Mouse (Mus musculus) neural tube, embryonic 11.5 days (tissue): ENCODE results near the gene Bcl2l11. TPM values are rescaled to one million over a fixed set of nuclear protein-coding genes. Genes with fewer than 3 reads are reported as not detected.
"Not testable (repeated sequence)": the region's sequence is repeated elsewhere in the genome, so short reads cannot be mapped to it uniquely, and the experiment has no call there.

Experiments used
- ATAC-seq: fragments of 200-750 bp; cut with Nextera tagmentation; 2 replicates; pipeline ENCODE4 v1.8.0; 2017; ENCODE audit warnings: moderate number of reproducible peaks, mild to moderate bottlenecking, moderate TSS enrichment, moderate library complexity; ENCODE audit not compliant: insufficient read depth, low FRiP score, low TSS enrichment
- DNase-seq: peaks from one replicate; pipeline ENCODE4 v3.0.0-alpha.2; 2015; ENCODE audit warnings: low spot score
- H3K27ac ChIP-seq: fragments of 300-500 bp; sonication (generic); 2 replicates; pipeline ENCODE4 v1.5.1; 2014; ENCODE audit warnings: low read depth, mild to moderate bottlenecking, low read length
- H3K27me3 ChIP-seq: fragments of 300-500 bp; sonication (generic); 2 replicates; pipeline ENCODE4 v1.6.1; 2014; ENCODE audit warnings: mild to moderate bottlenecking, low read length, mixed read lengths; ENCODE audit not compliant: control insufficient read depth, insufficient read depth
- H3K36me3 ChIP-seq: fragments of 300-500 bp; sonication (generic); 2 replicates; pipeline ENCODE4 v1.6.1; 2014; ENCODE audit warnings: mild to moderate bottlenecking, low read length, moderate library complexity, mixed read lengths; ENCODE audit not compliant: control insufficient read depth, insufficient read depth
- H3K4me1 ChIP-seq: fragments of 300-500 bp; sonication (generic); 2 replicates; pipeline ENCODE4 v1.6.1; 2014; ENCODE audit warnings: low read length, mixed read lengths; ENCODE audit not compliant: control insufficient read depth, insufficient read depth
- H3K4me2 ChIP-seq: fragments of 300-500 bp; sonication (generic); 2 replicates; pipeline ENCODE4 v1.6.1; 2014; ENCODE audit warnings: low read depth, mild to moderate bottlenecking, moderate library complexity
- H3K4me3 ChIP-seq: fragments of 300-500 bp; sonication (generic); 2 replicates; pipeline ENCODE4 v1.5.1; 2014; ENCODE audit warnings: low read depth, low read length
- H3K9ac ChIP-seq: fragments of 300-500 bp; sonication (generic); 2 replicates; pipeline ENCODE4 v1.6.1; 2014; ENCODE audit warnings: mild to moderate bottlenecking, low read length
- H3K9me3 ChIP-seq: fragments of 300-500 bp; sonication (generic); 2 replicates; pipeline ENCODE4 v1.6.1; 2016; ENCODE audit warnings: low read length; ENCODE audit not compliant: control insufficient read depth
- WGBS: fragments of 180-500 bp; shearing (Covaris S2); extraction: QIAGEN DNeasy Blood & Tissue Kit; methylation state at CpG from one replicate; pipeline ENCODE4 v1.1.7; 2014; 5-methylcytosine and 5-hydroxymethylcytosine counted together
- polyA plus RNA-seq: library from polyadenylated mRNA; unstranded; fragments of >200 nt; fragmentation: Nextera tagmentation; extraction: Ambion mirVana; gene quantifications from 2 replicates; pipeline ENCODE4 v1.2.1, GENCODE M21; 2014

Gene Bcl2l11
- polyA plus RNA-seq, 1 experiment from 2014 or later = 19.5 TPM

DNA sequence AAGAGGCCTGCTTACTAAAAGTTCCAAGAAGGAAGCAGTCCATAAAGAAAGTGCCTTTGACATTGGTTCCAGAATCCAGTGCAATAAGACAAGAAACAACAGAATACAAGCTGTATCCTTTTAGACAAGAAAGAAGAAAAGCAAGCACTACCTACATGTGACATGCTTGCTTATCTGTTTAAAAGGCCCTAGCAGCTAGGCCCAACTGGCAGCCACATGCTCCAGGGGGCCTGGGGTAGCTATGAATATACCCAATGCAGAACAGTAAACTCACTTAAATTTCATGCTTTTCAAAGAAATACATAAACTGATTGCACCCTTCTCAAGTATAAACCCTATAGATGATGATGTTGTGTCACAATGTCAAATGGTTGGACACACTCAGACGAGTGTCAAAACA is 29.8 kb upstream of the Bcl2l11 start:
- Histone ChIP-seq H3K27me3 (no peaks in the 10 kb centered on the region), H3K9me3 (no peaks in the 10 kb centered on the region), H3K27ac (no peak overlapping the region), H3K36me3 (no peaks in the 10 kb centered on the region), H3K4me1 (peaks cover 9% of the 10 kb centered on the region; the same call in 1 of the 2 replicates), H3K4me3 (no peak overlapping the region), H3K9ac (no peak overlapping the region), H3K4me2 (no peak overlapping the region)
- DNase-seq = no peak
- WGBS = 90% methylated on average over 1 of the region's 1 CpGs
- ATAC-seq = no peak

DNA sequence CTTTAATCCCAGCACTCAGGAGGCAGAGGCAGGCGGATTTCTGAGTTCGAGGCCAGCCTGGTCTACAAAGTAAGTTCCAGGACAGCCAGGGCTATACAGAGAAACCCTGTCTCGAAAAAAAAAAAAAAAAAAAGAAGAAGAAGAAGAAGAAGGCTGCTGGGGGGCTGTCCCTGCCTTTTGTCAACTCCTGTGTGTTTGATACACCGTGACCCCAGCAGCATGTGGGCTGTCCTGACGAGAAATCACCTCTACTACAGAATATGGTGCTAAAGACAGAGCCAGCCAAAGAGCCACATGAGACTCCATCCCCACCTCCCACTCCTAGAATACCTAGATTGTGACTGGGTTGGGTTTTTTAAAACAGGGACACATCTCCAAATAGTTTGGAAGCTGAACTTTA is 27.7 kb upstream of the Bcl2l11 start:
- H3K27me3 ChIP-seq, H3K4me3 ChIP-seq, H3K27ac ChIP-seq, H3K36me3 ChIP-seq, DNase-seq, H3K9me3 ChIP-seq, H3K4me2 ChIP-seq, H3K9ac ChIP-seq, H3K4me1 ChIP-seq, ATAC-seq: not testable (repeated sequence)
- 80% methylated on average over 5 of the region's 5 CpGs for WGBS

DNA sequence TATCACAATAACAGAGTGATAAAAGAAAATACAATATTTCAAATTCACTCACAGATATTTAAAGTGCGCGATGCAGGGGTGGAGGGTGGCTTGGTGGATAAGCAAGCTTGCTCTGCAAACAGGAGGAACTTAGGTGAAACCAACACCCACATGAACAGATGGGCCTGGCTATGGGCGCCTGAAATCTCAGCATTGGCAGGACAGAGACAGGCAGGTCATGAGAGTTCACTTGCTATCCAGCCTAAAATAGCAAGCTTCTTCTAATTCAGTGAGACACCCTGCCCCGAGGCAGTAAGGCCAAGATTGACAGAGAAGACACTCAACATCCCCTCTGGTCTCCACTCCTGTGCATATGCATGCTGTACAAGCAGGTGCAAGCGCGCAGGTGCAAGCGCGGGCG is 23.8 kb upstream of the Bcl2l11 start:
- H3K4me1 ChIP-seq = no peaks in the 10 kb centered on the region
- H3K4me2 ChIP-seq = no peak overlapping the region
- no peaks in the 10 kb centered on the region for H3K36me3 ChIP-seq
- H3K27ac ChIP-seq = no peak overlapping the region
- ATAC-seq (no peak), DNase-seq (no peak)
- WGBS = 90% methylated on average over 9 of the region's 9 CpGs
- H3K9ac ChIP-seq = no peak overlapping the region
- no peaks in the 10 kb centered on the region for H3K27me3 ChIP-seq
- H3K4me3 ChIP-seq = no peak overlapping the region
- no peaks in the 10 kb centered on the region for H3K9me3 ChIP-seq

DNA sequence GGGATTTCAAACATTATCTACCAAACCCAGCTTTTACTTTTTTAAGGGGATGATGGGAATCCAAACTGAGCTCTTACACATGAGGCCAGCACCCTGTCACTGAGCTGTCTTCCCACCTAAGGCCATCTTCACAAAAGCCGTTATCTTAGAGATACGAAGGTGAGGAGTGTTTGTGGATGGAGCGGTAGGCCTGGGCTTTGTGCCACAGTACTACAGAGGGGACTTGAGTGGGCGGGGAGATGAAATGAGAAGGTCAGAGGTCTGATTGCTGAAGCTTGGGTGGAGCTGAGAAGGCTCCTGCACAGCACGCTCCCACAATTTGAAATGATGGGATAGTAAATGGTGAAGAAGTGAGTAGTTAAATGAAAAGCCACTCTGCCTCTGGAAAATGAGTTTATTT is 21.0 kb upstream of the Bcl2l11 start:
- 79% methylated on average over 5 of the region's 5 CpGs for WGBS
- H3K4me3 ChIP-seq = no peak overlapping the region

DNA sequence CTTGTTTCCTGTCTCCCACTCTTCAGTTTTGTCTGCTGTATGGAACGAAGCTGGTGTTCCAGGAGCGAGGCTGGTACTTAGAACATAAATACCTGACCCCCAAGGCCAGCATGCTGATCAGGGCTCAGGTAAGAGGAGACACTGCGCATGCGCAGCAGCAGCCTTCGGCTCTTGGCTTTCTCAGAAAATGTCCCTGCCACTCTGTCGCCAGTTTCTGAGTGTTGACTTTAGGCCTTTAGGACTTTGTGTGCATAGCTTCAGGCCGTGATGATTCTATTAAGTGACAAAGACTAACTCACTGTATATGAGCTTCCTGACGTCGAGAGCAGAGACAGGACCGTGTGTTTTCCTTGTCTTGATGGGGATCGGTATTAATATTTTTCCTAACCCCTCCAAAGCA is 20.2 kb upstream of the Bcl2l11 start:
- H3K36me3 ChIP-seq = no peaks in the 10 kb centered on the region
- 89% methylated on average over 11 of the region's 11 CpGs for WGBS
- H3K4me1 ChIP-seq = no peaks in the 10 kb centered on the region
- no peak overlapping the region for H3K27ac ChIP-seq
- H3K9me3 ChIP-seq = no peaks in the 10 kb centered on the region
- no peak for DNase-seq
- no peak overlapping the region for H3K9ac ChIP-seq
- H3K4me2 ChIP-seq = no peak overlapping the region
- no peak for ATAC-seq
- no peaks in the 10 kb centered on the region for H3K27me3 ChIP-seq
- H3K4me3 ChIP-seq = no peak overlapping the region

More for the DNA sequence above, 21.0 kb upstream of the Bcl2l11 start:
- ATAC-seq = no peak
- Histone ChIP-seq H3K27me3 (no peaks in the 10 kb centered on the region), H3K4me2 (no peak overlapping the region), H3K27ac (no peak overlapping the region), H3K4me1 (no peaks in the 10 kb centered on the region), H3K9ac (no peak overlapping the region), H3K36me3 (no peaks in the 10 kb centered on the region), H3K9me3 (no peaks in the 10 kb centered on the region)
- no peak for DNase-seq

DNA sequence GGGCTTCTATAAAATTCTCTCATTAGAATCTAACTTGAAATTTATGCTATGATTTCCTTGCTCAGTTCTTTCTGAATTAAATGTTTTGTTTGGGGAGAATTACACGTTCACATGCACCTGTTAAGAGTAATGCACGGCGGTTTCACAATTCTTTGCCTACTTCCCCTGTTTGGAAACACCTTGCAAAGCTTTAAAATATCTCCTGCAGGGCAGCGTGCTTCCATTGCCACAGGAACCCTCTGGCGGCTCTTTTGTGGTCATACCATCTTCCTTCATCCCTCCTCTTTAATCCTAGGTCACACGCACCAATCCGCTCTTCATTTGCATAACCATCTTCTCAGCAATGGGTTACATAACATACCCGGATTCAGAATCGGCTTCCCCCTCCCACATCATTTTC is 14.3 kb upstream of the Bcl2l11 start:
- no peaks in the 10 kb centered on the region for H3K27me3 ChIP-seq
- no peaks in the 10 kb centered on the region for H3K4me1 ChIP-seq
- 77% methylated on average over 9 of the region's 9 CpGs for WGBS
- no peaks in the 10 kb centered on the region for H3K36me3 ChIP-seq
- ATAC-seq = no peak
- no peak overlapping the region for H3K27ac ChIP-seq
- H3K4me3 ChIP-seq = no peak overlapping the region
- H3K4me2 ChIP-seq = no peak overlapping the region
- no peak for DNase-seq
- H3K9ac ChIP-seq = no peak overlapping the region
- no peaks in the 10 kb centered on the region for H3K9me3 ChIP-seq

DNA sequence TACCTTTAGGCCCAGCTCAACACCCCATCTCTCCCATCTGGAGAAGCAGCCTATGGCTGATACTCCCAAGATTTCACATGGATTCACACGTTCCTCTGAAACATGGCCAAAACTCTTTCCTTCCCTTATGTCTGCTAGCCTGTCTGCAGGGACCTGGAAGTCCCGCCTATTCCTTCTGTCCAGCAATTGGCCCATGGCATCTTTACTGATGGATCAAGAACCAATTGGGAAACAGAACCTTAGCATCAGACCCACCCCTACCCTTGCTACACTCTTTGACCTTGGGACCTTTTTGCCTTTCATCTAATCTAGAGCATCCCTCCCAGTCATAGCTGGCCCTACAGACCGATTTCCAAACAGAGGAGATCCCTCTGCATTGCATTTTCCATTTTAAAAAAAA is 11.2 kb upstream of the Bcl2l11 start:
- Histone ChIP-seq H3K9me3 (no peaks in the 10 kb centered on the region), H3K27me3 (no peaks in the 10 kb centered on the region), H3K4me3 (no peak overlapping the region), H3K9ac (no peak overlapping the region), H3K4me1 (no peaks in the 10 kb centered on the region), H3K36me3 (no peaks in the 10 kb centered on the region), H3K4me2 (no peak overlapping the region), H3K27ac (no peak overlapping the region)
- DNase-seq (no peak), ATAC-seq (no peak)
- 84% methylated on average over 3 of the region's 3 CpGs for WGBS

DNA sequence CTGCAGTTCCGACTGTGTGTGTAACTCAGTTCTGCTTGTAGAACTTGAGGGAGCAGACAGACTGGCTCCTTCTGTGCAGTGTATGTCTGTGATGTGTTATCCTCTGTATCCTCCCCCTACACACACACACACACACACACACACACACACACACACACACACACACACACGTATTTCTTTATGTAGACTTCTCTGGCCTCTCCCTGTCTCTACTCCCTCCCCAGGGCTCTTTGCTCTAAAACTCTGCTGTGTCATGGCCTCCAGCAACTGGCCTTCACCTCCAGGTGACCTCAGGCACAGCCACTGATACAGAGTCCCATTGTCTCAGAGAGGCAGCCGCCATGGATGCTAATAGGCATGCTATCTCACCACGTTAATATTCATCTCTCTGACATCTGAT is 10.3 kb upstream of the Bcl2l11 start:
- no peak overlapping the region for H3K4me3 ChIP-seq
- WGBS = 32% methylated on average over 4 of the region's 4 CpGs
- no peaks in the 10 kb centered on the region for H3K27me3 ChIP-seq
- no peak overlapping the region for H3K4me2 ChIP-seq
- H3K9ac ChIP-seq = no peak overlapping the region
- ATAC-seq = no peak
- no peaks in the 10 kb centered on the region for H3K36me3 ChIP-seq
- no peak overlapping the region for H3K27ac ChIP-seq
- no peaks in the 10 kb centered on the region for H3K9me3 ChIP-seq
- peak; percentile 57 for DNase-seq
- H3K4me1 ChIP-seq = no peaks in the 10 kb centered on the region

DNA sequence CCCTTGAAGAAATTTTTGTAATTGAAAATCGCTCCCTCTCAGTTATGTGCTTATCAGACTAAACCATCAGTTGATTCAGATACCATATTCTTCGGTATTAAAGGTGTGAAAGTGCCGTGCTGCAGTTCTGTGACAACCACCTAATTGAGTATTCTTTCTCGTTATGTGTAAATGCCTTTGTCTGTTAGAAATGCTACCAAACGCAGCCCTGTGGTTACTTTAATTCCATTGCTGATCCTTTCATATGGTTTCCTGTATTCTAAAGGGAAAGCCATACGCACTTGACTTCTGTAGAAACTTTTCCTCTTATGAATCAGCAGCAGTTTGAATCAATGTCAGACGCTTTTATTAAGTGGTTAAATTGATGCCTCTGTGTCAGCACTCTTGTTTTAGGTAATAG is 8.2 kb upstream of the Bcl2l11 start:
- 81% methylated on average over 7 of the region's 7 CpGs for WGBS
- Histone ChIP-seq H3K27me3 (peaks cover 3% of the 10 kb centered on the region; the same call in 1 of the 2 replicates), H3K9ac (no peak overlapping the region), H3K4me2 (no peak overlapping the region), H3K36me3 (no peaks in the 10 kb centered on the region), H3K4me1 (peaks cover 2% of the 10 kb centered on the region; the same call in 1 of the 2 replicates), H3K9me3 (no peaks in the 10 kb centered on the region), H3K27ac (no peak overlapping the region), H3K4me3 (no peak overlapping the region)
- DNase-seq = no peak
- no peak for ATAC-seq
